Mouse (Mus musculus) neural tube, embryonic 11.5 days (tissue): ENCODE results near the gene Exoc8. TPM values are rescaled to one million over a fixed set of nuclear protein-coding genes. Genes with fewer than 3 reads are reported as not detected.

Experiments used
- ATAC-seq: fragments of 200-750 bp; cut with Nextera tagmentation; 2 replicates; pipeline ENCODE4 v1.8.0; 2017; ENCODE audit warnings: moderate number of reproducible peaks, mild to moderate bottlenecking, moderate TSS enrichment, moderate library complexity; ENCODE audit not compliant: insufficient read depth, low FRiP score, low TSS enrichment
- DNase-seq: peaks from one replicate; pipeline ENCODE4 v3.0.0-alpha.2; 2015; ENCODE audit warnings: low spot score
- H3K27ac ChIP-seq: fragments of 300-500 bp; sonication (generic); 2 replicates; pipeline ENCODE4 v1.5.1; 2014; ENCODE audit warnings: low read depth, mild to moderate bottlenecking, low read length
- H3K27me3 ChIP-seq: fragments of 300-500 bp; sonication (generic); 2 replicates; pipeline ENCODE4 v1.6.1; 2014; ENCODE audit warnings: mild to moderate bottlenecking, low read length, mixed read lengths; ENCODE audit not compliant: control insufficient read depth, insufficient read depth
- H3K36me3 ChIP-seq: fragments of 300-500 bp; sonication (generic); 2 replicates; pipeline ENCODE4 v1.6.1; 2014; ENCODE audit warnings: mild to moderate bottlenecking, low read length, moderate library complexity, mixed read lengths; ENCODE audit not compliant: control insufficient read depth, insufficient read depth
- H3K4me1 ChIP-seq: fragments of 300-500 bp; sonication (generic); 2 replicates; pipeline ENCODE4 v1.6.1; 2014; ENCODE audit warnings: low read length, mixed read lengths; ENCODE audit not compliant: control insufficient read depth, insufficient read depth
- H3K4me2 ChIP-seq: fragments of 300-500 bp; sonication (generic); 2 replicates; pipeline ENCODE4 v1.6.1; 2014; ENCODE audit warnings: low read depth, mild to moderate bottlenecking, moderate library complexity
- H3K4me3 ChIP-seq: fragments of 300-500 bp; sonication (generic); 2 replicates; pipeline ENCODE4 v1.5.1; 2014; ENCODE audit warnings: low read depth, low read length
- H3K9ac ChIP-seq: fragments of 300-500 bp; sonication (generic); 2 replicates; pipeline ENCODE4 v1.6.1; 2014; ENCODE audit warnings: mild to moderate bottlenecking, low read length
- H3K9me3 ChIP-seq: fragments of 300-500 bp; sonication (generic); 2 replicates; pipeline ENCODE4 v1.6.1; 2016; ENCODE audit warnings: low read length; ENCODE audit not compliant: control insufficient read depth
- WGBS: fragments of 180-500 bp; shearing (Covaris S2); extraction: QIAGEN DNeasy Blood & Tissue Kit; methylation state at CpG from one replicate; pipeline ENCODE4 v1.1.7; 2014; 5-methylcytosine and 5-hydroxymethylcytosine counted together
- polyA plus RNA-seq: library from polyadenylated mRNA; unstranded; fragments of >200 nt; fragmentation: Nextera tagmentation; extraction: Ambion mirVana; gene quantifications from 2 replicates; pipeline ENCODE4 v1.2.1, GENCODE M21; 2014

Gene Exoc8
- polyA plus RNA-seq, 1 experiment from 2014 or later, result 7.7 TPM

GRCm38 (mm10) chr8:124845131-124845530, 52.4 kb downstream of the Exoc8 start:
- Histone ChIP-seq H3K9ac (no peak overlapping the region), H3K27me3 (no peaks in the 10 kb centered on the region), H3K4me2 (no peak overlapping the region), H3K36me3 (peaks cover 3% of the 10 kb centered on the region; the same call in 1 of the 2 replicates), H3K27ac (no peak overlapping the region), H3K4me3 (no peak overlapping the region), H3K9me3 (no peaks in the 10 kb centered on the region), H3K4me1 (no peaks in the 10 kb centered on the region)
- no peak for DNase-seq
- ATAC-seq, result no peak
- WGBS, result 73% methylated on average over 3 of the region's 3 CpGs

Other genes with a start within 250 kb of the Exoc8 start
- 33.0 and 34.3 TPM in 2 replicates for gene 2310022B05Rik, start 234.3 kb downstream of the Exoc8 start, polyA plus RNA-seq
- gene Ttc13, start 175.7 kb downstream of the Exoc8 start, polyA plus RNA-seq, result 57.7 and 61.2 TPM in 2 replicates
- gene Arv1, start 175.6 kb downstream of the Exoc8 start, polyA plus RNA-seq, result 27.7 and 31.4 TPM in 2 replicates
- gene Fam89a, start 145.9 kb downstream of the Exoc8 start, polyA plus RNA-seq, result 4.1 and 5.5 TPM in 2 replicates
- gene Trim67, start 104.6 kb downstream of the Exoc8 start, polyA plus RNA-seq, result 7.1 and 7.5 TPM in 2 replicates
- gene Gnpat, start 34.7 kb downstream of the Exoc8 start, polyA plus RNA-seq, result 139 and 140 TPM in 2 replicates
- 41.5 TPM in 2 replicates for gene 2810004N23Rik, start 34.6 kb downstream of the Exoc8 start, polyA plus RNA-seq
- 12.2 and 14.5 TPM in 2 replicates for gene Sprtn, start 181 bp upstream of the Exoc8 start, polyA plus RNA-seq
- gene Egln1, start 51.6 kb upstream of the Exoc8 start, polyA plus RNA-seq, result 19.5 and 20.9 TPM in 2 replicates
- 147 and 155 TPM in 2 replicates for gene Tsnax, start 115.3 kb upstream of the Exoc8 start, polyA plus RNA-seq
- 0.94 and 1.2 TPM in 2 replicates for gene Disc1, start 156.5 kb upstream of the Exoc8 start, polyA plus RNA-seq